Mouse (Mus musculus) C2C12 (cell line): ENCODE measurements around the gene 1700006A11Rik. TPM values are rescaled to one million over a fixed set of nuclear protein-coding genes. Genes with fewer than 3 reads are reported as not detected.
"Not testable (repeated sequence)": the region's sequence is repeated elsewhere in the genome, so short reads cannot be mapped to it uniquely, and the experiment has no call there.

ENCODE experiments used
- H3K27me3 ChIP-seq: one replicate; pipeline ENCODE4 v1.6.1; 2011; ENCODE audit not compliant: control insufficient read depth, insufficient read depth, insufficient read length
- H3K36me3 ChIP-seq: one replicate; pipeline ENCODE4 v1.6.1; 2011; ENCODE audit not compliant: control insufficient read depth, insufficient read depth
- H3K4me3 ChIP-seq: one replicate; pipeline ENCODE4 v1.5.1; 2011; ENCODE audit warnings: mild to moderate bottlenecking, control low read depth; ENCODE audit not compliant: poor library complexity, insufficient read depth, severe bottlenecking
- H3K79me2 ChIP-seq: one replicate; pipeline ENCODE4 v1.6.1; 2011; ENCODE audit not compliant: control insufficient read depth, insufficient read depth
- H3K79me3 ChIP-seq: one replicate; pipeline ENCODE4 v1.6.1; 2011; ENCODE audit warnings: low read depth, control low read depth
- H3ac ChIP-seq: one replicate; pipeline ENCODE3; 2011; ENCODE audit warnings: low read depth; ENCODE audit not compliant: control insufficient read depth, insufficient read length
- CEBPB ChIP-seq: IDR thresholded peaks from one replicate; pipeline ENCODE4 v1.6.1; 2011; ENCODE audit warnings: low read depth, mild to moderate bottlenecking, control low read depth, moderate library complexity
- CTCF ChIP-seq: IDR thresholded peaks from one replicate; pipeline ENCODE4 v1.5.1; 2011; ENCODE audit not compliant: control insufficient read depth, insufficient read depth, insufficient read length
- FOSL1 ChIP-seq: IDR thresholded peaks from one replicate; pipeline ENCODE4 v1.8.0; 2011; ENCODE audit warnings: mild to moderate bottlenecking, low read length; ENCODE audit not compliant: poor library complexity, insufficient read depth, severe bottlenecking
- MAX ChIP-seq: IDR thresholded peaks from one replicate; pipeline ENCODE4 v1.6.1; 2011; ENCODE audit warnings: mild to moderate bottlenecking, control low read depth
- MYOD1 ChIP-seq: IDR thresholded peaks from one replicate; pipeline ENCODE4 v1.6.1; 2011; ENCODE audit warnings: low read depth; ENCODE audit not compliant: control insufficient read depth, insufficient read length
- MYOG ChIP-seq: IDR thresholded peaks from one replicate; pipeline ENCODE4 v1.6.1; 2011; ENCODE audit not compliant: control insufficient read depth, insufficient read length; ENCODE audit errors: extremely low read depth
- USF1 ChIP-seq: IDR thresholded peaks from one replicate; pipeline ENCODE4 v1.6.1; 2011; ENCODE audit warnings: low read depth, mild to moderate bottlenecking, control low read depth, moderate library complexity
- long read RNA-seq, 2 experiments: library from polyadenylated mRNA; unstranded; transcript quantifications; one replicate each; pipeline ENCODE4 v2.0.0; 2019 to 2020
- polyA plus RNA-seq: library from polyadenylated mRNA; unstranded; fragments of >200 nt; fragmentation: generic; extraction: Trizol; gene quantifications from one replicate; pipeline ENCODE4 v1.2.1, GENCODE M21; 2012; ENCODE audit warnings: missing spikeins

The 1700006A11Rik gene
- not detected for polyA plus RNA-seq
- long read RNA-seq, experiment 1, result 0 reads
- long read RNA-seq, experiment 2, result 0 reads

- Histone ChIP-seq H3K4me3 (no peak within 1 kb of the TSS), H3K27me3 (no peaks in the 10 kb centered on the region), H3K79me2 (no peaks in the 10 kb centered on the region), H3K79me3 (no peaks in the 10 kb centered on the region), H3ac (no peak within 1 kb of the TSS), H3K36me3 (no peaks in the 10 kb centered on the region)
- TF ChIP-seq MYOG (no peak), CEBPB (no peak), MYOD1 (no peak)
These were observed at the start of gene 1700006A11Rik for GRCm38 (mm10) chr3:124425940-124426339. Gene 1700006A11Rik (minus strand): TSS chr3:124426040.

- H3K79me2 ChIP-seq, H3K36me3 ChIP-seq, H3ac ChIP-seq, H3K27me3 ChIP-seq, H3K79me3 ChIP-seq, H3K4me3 ChIP-seq: not testable (repeated sequence)
These were observed 48.5 kb upstream of the 1700006A11Rik start for GRCm38 (mm10) chr3:124474291-124474690.

GRCm38 (mm10) chr3:124466102-124466730 lies 40.4 kb upstream of the 1700006A11Rik start:
- TF ChIP-seq CEBPB, result no peak
- TF ChIP-seq FOSL1, result no peak
- TF ChIP-seq USF1, result no peak
- no peak for TF ChIP-seq CTCF
- TF ChIP-seq MAX, result no peak
- no peak for TF ChIP-seq MYOG
- TF ChIP-seq MYOD1, result no peak
- H3K36me3 ChIP-seq, result no peaks in the 10 kb centered on the region
- H3K27me3 ChIP-seq, result no peaks in the 10 kb centered on the region
- H3K4me3 ChIP-seq, result no peak overlapping the region
- no peak overlapping the region for H3ac ChIP-seq
- no peaks in the 10 kb centered on the region for H3K79me2 ChIP-seq
- H3K79me3 ChIP-seq, result no peaks in the 10 kb centered on the region

GRCm38 (mm10) chr3:124392201-124392600 lies 33.6 kb downstream of the 1700006A11Rik start:
- no peaks in the 10 kb centered on the region for H3K79me3 ChIP-seq
- no peaks in the 10 kb centered on the region for H3K36me3 ChIP-seq
- H3K79me2 ChIP-seq, result no peaks in the 10 kb centered on the region
- H3K27me3 ChIP-seq, result no peaks in the 10 kb centered on the region
- no peak for TF ChIP-seq FOSL1
- TF ChIP-seq MYOG, result no peak
- TF ChIP-seq MAX, result no peak
- no peak for TF ChIP-seq MYOD1
- no peak for TF ChIP-seq CEBPB
- no peak for TF ChIP-seq CTCF
- no peak for TF ChIP-seq USF1
- H3K4me3 ChIP-seq, result no peak overlapping the region
- H3ac ChIP-seq, result no peak overlapping the region

DNA sequence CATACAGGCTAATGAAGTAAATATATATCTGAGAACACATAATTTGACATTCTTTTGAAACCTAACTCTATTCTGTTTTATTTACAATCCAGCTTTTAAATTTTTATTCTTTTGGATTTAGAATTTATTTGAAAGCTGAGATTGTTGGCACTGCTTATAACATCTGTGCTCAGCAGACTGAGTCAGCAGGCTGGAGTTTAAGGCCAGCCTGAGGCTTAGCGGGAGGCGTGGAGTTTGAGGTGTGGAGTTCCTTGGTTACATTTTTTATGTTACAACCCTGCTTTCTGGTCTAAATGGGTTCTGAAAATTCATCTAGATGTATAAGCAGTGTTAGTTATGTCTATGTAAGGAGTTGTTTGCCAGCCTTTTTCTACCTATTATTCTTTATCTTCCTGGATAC lies 35.7 kb downstream of the 1700006A11Rik start:
- H3K4me3 ChIP-seq, result no peak overlapping the region
- TF ChIP-seq USF1, result no peak
- no peak for TF ChIP-seq FOSL1
- H3ac ChIP-seq, result no peak overlapping the region
- H3K36me3 ChIP-seq, result no peaks in the 10 kb centered on the region
- H3K79me2 ChIP-seq, result no peaks in the 10 kb centered on the region
- H3K27me3 ChIP-seq, result no peaks in the 10 kb centered on the region
- no peaks in the 10 kb centered on the region for H3K79me3 ChIP-seq

DNA sequence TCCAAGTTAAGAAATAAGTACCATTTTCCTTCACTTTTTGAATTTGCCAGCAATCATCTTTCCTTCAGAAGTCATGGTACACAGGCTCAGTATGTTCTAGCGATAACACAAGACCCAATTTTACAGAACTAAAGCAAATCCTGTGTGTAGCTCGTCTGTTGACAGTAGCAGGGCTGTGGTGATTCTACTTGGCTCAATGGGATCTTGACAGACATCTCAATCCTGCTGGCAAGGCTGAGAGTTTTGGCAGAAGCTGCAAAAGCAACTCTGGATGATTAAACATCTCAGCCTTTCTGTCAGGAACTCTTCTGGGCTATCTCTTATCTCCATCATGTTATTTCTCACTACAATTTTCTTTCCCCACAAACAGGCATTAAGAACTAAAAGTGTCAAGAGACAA lies 36.2 kb downstream of the 1700006A11Rik start:
- Histone ChIP-seq H3K36me3 (no peaks in the 10 kb centered on the region), H3K27me3 (no peaks in the 10 kb centered on the region), H3K4me3 (no peak overlapping the region), H3ac (no peak overlapping the region), H3K79me2 (no peaks in the 10 kb centered on the region), H3K79me3 (no peaks in the 10 kb centered on the region)
- no peak for TF ChIP-seq FOSL1
- TF ChIP-seq CTCF, result no peak
- no peak for TF ChIP-seq CEBPB
- no peak for TF ChIP-seq MAX
- no peak for TF ChIP-seq USF1

DNA sequence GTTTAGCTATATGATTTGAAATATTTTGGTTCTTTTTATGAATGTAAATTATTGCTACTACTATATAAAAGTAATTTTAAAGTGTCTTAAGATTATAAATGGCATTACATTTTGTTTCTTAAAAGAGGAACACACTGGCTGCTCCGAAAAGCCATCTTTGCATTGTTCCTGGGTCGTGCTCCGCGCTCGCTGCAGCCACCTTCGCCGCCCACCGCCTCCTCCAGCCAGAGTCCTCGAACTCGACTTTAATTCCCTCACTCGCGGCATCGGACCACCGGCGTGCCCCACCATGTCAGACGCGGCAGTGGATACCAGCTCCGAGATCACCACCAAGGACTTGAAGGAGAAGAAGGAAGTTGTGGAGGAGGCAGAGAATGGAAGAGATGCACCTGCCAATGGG lies 40.5 kb downstream of the 1700006A11Rik start:
- not testable (repeated sequence) for H3K79me3 ChIP-seq, H3ac ChIP-seq, H3K79me2 ChIP-seq, H3K4me3 ChIP-seq, H3K36me3 ChIP-seq, H3K27me3 ChIP-seq
